Mouse (Mus musculus) liver, embryonic 14.5 days (tissue): ENCODE data around the gene Pnpla3.

Experiments
- CTCF ChIP-seq: IDR thresholded peaks from 2 replicates; pipeline ENCODE4 v1.5.1; 2016; ENCODE audit warnings: antibody characterized with exemption, low read depth, control low read depth
- EP300 ChIP-seq: IDR thresholded peaks from 2 replicates; pipeline ENCODE4 v1.6.1; 2016; ENCODE audit warnings: antibody characterized with exemption, low read depth

GRCm38 (mm10) chr15:84235646-84236045 is 68.0 kb downstream of the Pnpla3 start:
- TF ChIP-seq CTCF (no peak), EP300 (no peak)
